Mouse (Mus musculus) kidney, adult 2 months (tissue): ENCODE data around the gene Gm42669. TPM values are rescaled to one million over a fixed set of nuclear protein-coding genes. Genes with fewer than 3 reads are reported as not detected.

Experiments used
- DNase-seq: peaks from one replicate; pipeline ENCODE4 v3.0.0; 2021
- H3K27ac ChIP-seq: fragments of 200-500 bp; 2 replicates; pipeline ENCODE4 v1.5.1; 2012; ENCODE audit warnings: low read depth, low read length, control low read depth, inconsistent platforms; ENCODE audit not compliant: insufficient read depth
- H3K27me3 ChIP-seq: fragments of 200-500 bp; replicated peaks from 2 replicates; pipeline ENCODE4 v1.6.1; 2012; ENCODE audit warnings: mild to moderate bottlenecking, moderate library complexity, low read length, inconsistent platforms; ENCODE audit not compliant: control insufficient read depth, insufficient read depth
- H3K36me3 ChIP-seq: fragments of 200-500 bp; 2 replicates; pipeline ENCODE4 v1.6.1; 2012; ENCODE audit warnings: mild to moderate bottlenecking, moderate library complexity, low read length, inconsistent platforms; ENCODE audit not compliant: control insufficient read depth, insufficient read depth
- H3K4me1 ChIP-seq: fragments of 200-500 bp; 2 replicates; pipeline ENCODE4 v1.6.1; 2011; ENCODE audit warnings: low read length; ENCODE audit not compliant: control insufficient read depth, insufficient read depth
- H3K4me3 ChIP-seq: fragments of 200-500 bp; 2 replicates; pipeline ENCODE4 v1.5.1; 2011; ENCODE audit warnings: mild to moderate bottlenecking, low read depth, low read length, control low read depth; ENCODE audit not compliant: insufficient read depth
- CTCF ChIP-seq: fragments of 200-500 bp; conservative IDR thresholded peaks from 2 replicates; pipeline ENCODE4 v1.5.1; 2011; ENCODE audit warnings: low read depth, mild to moderate bottlenecking, control low read depth, low read length, moderate library complexity, mixed read lengths; ENCODE audit not compliant: insufficient read depth, insufficient read length
- POLR2A ChIP-seq: fragments of 200-500 bp; IDR thresholded peaks from one replicate; pipeline ENCODE4 v1.6.1; 2011; ENCODE audit warnings: low read depth, low read length, control low read depth
- WGBS: fragments of 180-500 bp; shearing (Covaris S2); methylation state at CpG from one replicate; pipeline ENCODE4 v1.1.7; 2018; 5-methylcytosine and 5-hydroxymethylcytosine counted together
- polyA plus RNA-seq: library from polyadenylated mRNA; depleted of rRNA; stranded (reverse); fragments of >200 nt; gene quantifications from 2 replicates; pipeline ENCODE4 v1.2.3, GENCODE M21; 2012

Gene Gm42669
- polyA plus RNA-seq, 1 experiment: not detected

DNA sequence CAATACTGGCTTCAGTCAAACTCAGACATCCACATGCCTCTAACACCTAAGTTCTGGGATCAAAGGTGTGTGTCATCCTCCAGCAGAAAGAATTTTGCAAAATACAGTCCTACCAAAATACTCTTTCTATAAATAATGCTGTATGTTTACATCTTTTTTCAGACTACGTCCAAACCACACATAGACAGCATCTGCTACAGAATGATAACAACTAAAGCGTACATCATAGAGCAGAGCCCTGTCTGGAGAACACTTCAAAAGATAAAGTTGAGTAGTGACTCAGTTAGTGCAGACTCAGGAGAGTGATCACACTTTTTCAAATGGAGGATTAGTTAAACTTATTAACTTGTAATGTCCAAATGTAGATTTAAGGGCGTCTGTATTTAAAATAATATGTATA, 40.5 kb downstream of the Gm42669 start:
- TF ChIP-seq POLR2A: no peak
- no peak for TF ChIP-seq CTCF
- 89% methylated on average over 3 of the region's 3 CpGs for WGBS
- no peaks in the 10 kb centered on the region for H3K27me3 ChIP-seq
- no peaks in the 10 kb centered on the region for H3K4me1 ChIP-seq
- no peaks in the 10 kb centered on the region for H3K36me3 ChIP-seq
- no peak overlapping the region for H3K27ac ChIP-seq
- DNase-seq: no peak
- no peak overlapping the region for H3K4me3 ChIP-seq

DNA sequence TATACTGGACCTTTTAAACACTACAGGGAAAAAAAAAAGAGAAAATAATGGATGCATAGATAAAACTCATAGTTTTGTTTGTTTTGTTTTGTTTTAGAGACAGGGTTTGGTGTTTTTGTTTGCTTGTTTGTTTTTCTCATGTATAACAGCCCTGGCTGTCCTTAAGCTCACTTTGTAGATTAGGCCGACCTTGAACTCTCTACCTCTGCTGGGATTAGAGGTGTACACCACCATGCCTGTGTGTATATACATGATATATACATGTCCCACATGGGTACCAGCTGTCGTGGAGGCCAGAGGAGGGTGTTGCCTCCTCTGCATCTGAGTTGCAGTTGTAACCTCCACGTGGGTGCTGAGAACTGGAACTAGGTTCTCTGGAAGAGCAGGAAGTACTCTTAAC, 41.0 kb downstream of the Gm42669 start:
- H3K27ac ChIP-seq: no peak overlapping the region
- no peak for DNase-seq
- WGBS: 90% methylated on average over 3 of the region's 3 CpGs
- H3K36me3 ChIP-seq: no peaks in the 10 kb centered on the region
- H3K27me3 ChIP-seq: no peaks in the 10 kb centered on the region
- TF ChIP-seq CTCF: no peak
- no peak for TF ChIP-seq POLR2A
- no peaks in the 10 kb centered on the region for H3K4me1 ChIP-seq
- H3K4me3 ChIP-seq: no peak overlapping the region

DNA sequence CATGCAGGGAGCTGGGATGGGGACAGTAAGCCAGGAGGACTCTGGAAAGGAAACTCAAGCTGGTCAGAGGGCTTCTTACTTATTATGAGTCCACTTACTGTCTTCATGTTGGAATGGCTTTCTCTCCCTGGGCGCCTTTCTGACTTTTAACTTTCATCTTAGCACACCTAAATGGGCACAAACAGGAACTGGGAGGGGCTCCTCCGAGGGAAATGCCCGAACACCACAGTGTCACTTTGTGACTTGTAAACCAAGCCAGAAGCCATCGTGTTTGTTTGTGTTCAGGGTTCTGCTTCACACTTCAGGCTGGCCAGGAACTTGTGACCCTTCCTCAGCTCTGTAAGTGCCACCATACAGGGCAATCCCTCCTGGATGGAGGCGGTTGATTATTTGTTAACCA, 46.9 kb downstream of the Gm42669 start:
- Histone ChIP-seq H3K4me3 (no peak overlapping the region), H3K27ac (no peak overlapping the region), H3K4me1 (no peaks in the 10 kb centered on the region), H3K27me3 (no peaks in the 10 kb centered on the region), H3K36me3 (no peaks in the 10 kb centered on the region)
- TF ChIP-seq CTCF: no peak
- no peak for TF ChIP-seq POLR2A
- WGBS: 61% methylated on average over 5 of the region's 5 CpGs
- DNase-seq: no peak

DNA sequence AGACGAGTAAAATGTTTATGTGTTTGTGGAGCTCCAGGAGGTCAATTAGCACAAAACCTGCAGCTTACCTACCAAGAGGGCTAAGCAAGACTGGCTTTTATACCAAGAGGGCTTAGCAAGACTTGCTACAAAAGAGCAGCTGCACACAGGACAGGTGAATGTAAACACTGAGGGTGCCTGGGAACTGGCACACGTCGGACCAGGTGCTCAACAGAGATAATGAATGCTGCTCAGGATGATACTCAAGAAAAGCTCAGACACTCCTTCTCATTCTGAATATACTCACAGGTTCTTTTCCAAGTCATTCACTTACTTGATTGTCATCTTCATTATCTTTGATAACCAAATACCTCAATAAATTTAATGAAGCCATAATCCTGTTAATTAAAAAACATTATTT, 49.5 kb downstream of the Gm42669 start:
- Histone ChIP-seq H3K4me3 (no peak overlapping the region), H3K4me1 (no peaks in the 10 kb centered on the region), H3K27me3 (no peaks in the 10 kb centered on the region), H3K36me3 (no peaks in the 10 kb centered on the region; the same call in 1 of the 2 replicates), H3K27ac (no peak overlapping the region)
- TF ChIP-seq POLR2A: no peak
- TF ChIP-seq CTCF: no peak
- 84% methylated on average over 3 of the region's 3 CpGs for WGBS
- DNase-seq: no peak

DNA sequence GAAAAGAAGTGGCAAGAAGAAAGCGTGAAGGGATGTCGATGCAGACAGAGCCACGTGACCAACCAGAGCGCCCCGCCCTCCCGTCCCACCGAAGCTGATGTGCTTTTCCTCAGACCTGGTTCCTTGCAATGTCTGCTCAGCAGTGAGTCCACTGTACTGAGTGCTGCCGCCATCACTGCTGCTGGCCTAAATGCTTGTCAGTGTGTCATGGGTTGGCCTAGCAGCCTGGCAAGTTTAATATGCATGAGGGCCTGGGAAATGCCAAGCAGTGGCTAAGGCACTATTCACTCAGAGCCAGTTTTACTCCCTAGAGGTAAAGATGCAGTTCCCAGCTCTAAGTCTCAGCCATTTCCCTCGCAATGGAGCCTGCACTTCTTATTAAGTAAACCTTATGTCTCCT, 61.7 kb downstream of the Gm42669 start:
- peaks cover 2% of the 10 kb centered on the region for H3K36me3 ChIP-seq
- no peak overlapping the region for H3K27ac ChIP-seq
- no peaks in the 10 kb centered on the region for H3K27me3 ChIP-seq
- whole genome bisulfite sequencing: 95% methylated on average over 9 of the region's 9 CpGs
- no peaks in the 10 kb centered on the region for H3K4me1 ChIP-seq
- DNase-seq: no peak
- TF ChIP-seq POLR2A (no peak), CTCF (no peak)
- H3K4me3 ChIP-seq: no peak overlapping the region

DNA sequence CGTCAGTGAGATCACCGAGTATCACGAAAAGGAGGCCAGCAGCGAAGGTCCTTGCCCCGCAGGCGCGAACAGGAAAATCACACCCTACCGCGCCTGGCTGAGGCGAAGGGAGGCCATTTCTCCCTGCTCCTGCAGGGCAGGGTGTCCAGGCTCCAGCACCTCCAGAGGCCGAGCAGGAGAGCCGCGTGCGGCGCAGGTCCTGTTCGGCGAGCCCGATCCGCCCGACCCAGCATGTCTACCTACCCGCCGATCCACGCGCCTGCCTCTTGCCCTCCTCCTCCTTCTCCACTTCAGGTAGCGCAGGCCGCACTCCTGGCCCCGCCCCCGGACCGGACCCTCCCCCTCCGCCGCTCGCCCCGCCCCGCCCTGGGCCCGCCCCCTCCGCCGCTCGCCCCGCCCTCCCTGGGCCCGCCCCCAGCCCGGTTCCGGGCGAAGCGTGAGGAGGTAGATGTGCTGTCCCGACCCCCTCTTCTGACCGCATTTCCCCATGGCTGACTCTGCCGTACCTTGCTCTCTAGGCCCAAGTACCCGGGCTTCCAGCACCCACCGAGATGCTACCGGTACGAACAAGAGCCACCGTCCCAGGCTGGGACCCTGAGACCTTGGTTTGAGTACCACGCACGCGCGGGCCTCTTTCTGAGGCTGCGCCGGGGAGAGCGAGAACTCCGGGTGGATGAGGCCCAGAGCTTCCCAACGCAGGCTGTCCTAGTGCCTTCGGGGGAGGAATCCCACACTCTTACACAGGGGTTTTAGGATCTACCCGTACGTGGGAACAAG, 90.1 kb downstream of the Gm42669 start, which contains the start of the genes Rpap2 and Glmn:
TSS of gene Rpap2 (plus strand) at position 73 of the 777 bp plus-strand sequence.
TSS of gene Glmn (minus strand) at position 588 of the 777 bp plus-strand sequence.
- DNase-seq: peak; percentile 94
- TF ChIP-seq CTCF (no peak), POLR2A (peak; percentile 80)
- WGBS: 1% methylated on average over 56 of the region's 64 CpGs
- peak within 1 kb of the TSS; percentile 82 for H3K27ac ChIP-seq
- H3K36me3 ChIP-seq: no peaks in the 10 kb centered on the region
- H3K4me3 ChIP-seq: peak within 1 kb of the TSS; percentile 99
- no peaks in the 10 kb centered on the region for H3K27me3 ChIP-seq
- no peaks in the 10 kb centered on the region for H3K4me1 ChIP-seq

DNA sequence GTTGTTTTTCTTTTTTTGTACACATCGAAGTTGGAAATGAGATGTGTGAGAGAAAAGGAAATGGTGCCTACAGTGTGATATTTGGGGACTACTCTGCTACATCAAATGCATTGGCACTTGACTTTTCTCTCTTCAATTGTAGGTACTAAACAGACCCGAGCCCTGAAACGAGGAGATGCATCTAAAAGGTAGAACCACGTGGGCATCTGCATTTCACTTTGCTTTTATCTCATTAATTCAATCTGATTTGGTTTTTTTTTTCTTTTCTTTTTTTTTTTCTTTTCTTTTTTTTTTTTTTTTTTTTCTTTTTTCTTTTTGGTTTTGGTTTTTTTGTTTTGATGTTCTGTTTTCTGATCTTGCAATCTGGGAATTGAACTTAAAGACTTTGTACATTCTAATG, 91.0 kb downstream of the Gm42669 start:
- H3K27ac ChIP-seq: no peak overlapping the region
- 24% methylated on average over 4 of the region's 4 CpGs for WGBS

More for the DNA sequence above, 91.0 kb downstream of the Gm42669 start:
- H3K4me3 ChIP-seq: no peak overlapping the region
- TF ChIP-seq POLR2A: no peak
- TF ChIP-seq CTCF: no peak
- no peaks in the 10 kb centered on the region; the same call in 1 of the 2 replicates for H3K36me3 ChIP-seq
- no peaks in the 10 kb centered on the region for H3K4me1 ChIP-seq
- DNase-seq: no peak
- no peaks in the 10 kb centered on the region for H3K27me3 ChIP-seq
